Mouse (Mus musculus) embryonic facial prominence, embryonic 14.5 days (tissue): ENCODE measurements around the gene Stk40. TPM values are rescaled to one million over a fixed set of nuclear protein-coding genes. Genes with fewer than 3 reads are reported as not detected.
"Not testable (repeated sequence)": the region's sequence is repeated elsewhere in the genome, so short reads cannot be mapped to it uniquely, and the experiment has no call there.

Source experiments
- ATAC-seq: fragments of 200-750 bp; cut with Nextera tagmentation; 2 replicates; pipeline ENCODE4 v1.8.0; 2017; ENCODE audit warnings: low read depth, moderate number of reproducible peaks, moderate TSS enrichment
- DNase-seq: peaks from one replicate; pipeline ENCODE4 v3.0.0-alpha.2; 2015; ENCODE audit warnings: low spot score
- H3K27ac ChIP-seq: fragments of 300-500 bp; sonication (generic); replicated peaks from 2 replicates; pipeline ENCODE4 v1.5.1; 2014; ENCODE audit warnings: low read depth, mild to moderate bottlenecking, low read length, moderate library complexity
- H3K27me3 ChIP-seq: fragments of 300-500 bp; sonication (generic); replicated peaks from 2 replicates; pipeline ENCODE4 v1.6.1; 2014; ENCODE audit warnings: low read length; ENCODE audit not compliant: control insufficient read depth, insufficient read depth
- H3K36me3 ChIP-seq: fragments of 300-500 bp; sonication (generic); 2 replicates; pipeline ENCODE4 v1.6.1; 2014; ENCODE audit warnings: low read length, mixed read lengths; ENCODE audit not compliant: control insufficient read depth, insufficient read depth
- H3K4me1 ChIP-seq: fragments of 300-500 bp; sonication (generic); 2 replicates; pipeline ENCODE4 v1.6.1; 2014; ENCODE audit warnings: antibody characterized with exemption, low read length; ENCODE audit not compliant: control insufficient read depth, insufficient read depth
- H3K4me2 ChIP-seq: fragments of 300-500 bp; sonication (generic); 2 replicates; pipeline ENCODE4 v1.6.1; 2014; ENCODE audit warnings: low read depth, mild to moderate bottlenecking, low read length, moderate library complexity, mixed read lengths
- H3K4me3 ChIP-seq: fragments of 300-500 bp; sonication (generic); 2 replicates; pipeline ENCODE4 v1.5.1; 2014; ENCODE audit warnings: low read depth, mild to moderate bottlenecking, low read length
- H3K9ac ChIP-seq: fragments of 300-500 bp; sonication (generic); 2 replicates; pipeline ENCODE4 v1.6.1; 2014; ENCODE audit warnings: low read depth, mild to moderate bottlenecking, low read length, moderate library complexity, mixed read lengths
- H3K9me3 ChIP-seq: fragments of 300-500 bp; sonication (generic); 2 replicates; pipeline ENCODE4 v1.6.1; 2016; ENCODE audit warnings: low read length; ENCODE audit not compliant: control insufficient read depth
- WGBS: fragments of 180-500 bp; shearing (Covaris S2); extraction: QIAGEN DNeasy Blood & Tissue Kit; methylation state at CpG from one replicate; pipeline ENCODE4 v1.1.7; 2014; 5-methylcytosine and 5-hydroxymethylcytosine counted together
- polyA plus RNA-seq: library from polyadenylated mRNA; unstranded; fragments of >200 nt; fragmentation: Nextera tagmentation; extraction: Ambion mirVana; gene quantifications from 2 replicates; pipeline ENCODE4 v1.2.1, GENCODE M21; 2014

The Stk40 gene
- polyA plus RNA-seq, 1 experiment from 2014 or later, result 26.8 TPM

- H3K4me3 ChIP-seq, result peak overlapping the region; percentile 67
- H3K27me3 ChIP-seq, H3K36me3 ChIP-seq, H3K27ac ChIP-seq, H3K9me3 ChIP-seq, H3K4me1 ChIP-seq, ATAC-seq, DNase-seq, H3K9ac ChIP-seq, H3K4me2 ChIP-seq: not testable (repeated sequence)
- 56% methylated on average over 14 of the region's 14 CpGs for WGBS
Measured at GRCm38 (mm10) chr4:126095622-126096430, 7.9 kb upstream of the Stk40 start.

GRCm38 (mm10) chr4:126096464-126097111, 7.2 kb upstream of the Stk40 start, which contains the start of gene Lsm10:
Gene Lsm10, plus strand, starts transcription at chr4:126096623.
- Histone ChIP-seq H3K4me2 (peak within 1 kb of the TSS; percentile 68), H3K27ac (peak within 1 kb of the TSS; percentile 84), H3K9ac (peak within 1 kb of the TSS; percentile 77), H3K36me3 (peaks cover 5% of the 10 kb centered on the region; the same call in 1 of the 2 replicates), H3K27me3 (no peaks in the 10 kb centered on the region), H3K9me3 (no peaks in the 10 kb centered on the region), H3K4me1 (0 out of 2 replicates have a peak, but pooled peaks cover 4% of the 10 kb centered on the region), H3K4me3 (peak within 1 kb of the TSS; percentile 67)
- peak; percentile 99 for DNase-seq
- ATAC-seq, result peak; percentile 99
- 5% methylated on average over 27 of the region's 37 CpGs for WGBS

DNA sequence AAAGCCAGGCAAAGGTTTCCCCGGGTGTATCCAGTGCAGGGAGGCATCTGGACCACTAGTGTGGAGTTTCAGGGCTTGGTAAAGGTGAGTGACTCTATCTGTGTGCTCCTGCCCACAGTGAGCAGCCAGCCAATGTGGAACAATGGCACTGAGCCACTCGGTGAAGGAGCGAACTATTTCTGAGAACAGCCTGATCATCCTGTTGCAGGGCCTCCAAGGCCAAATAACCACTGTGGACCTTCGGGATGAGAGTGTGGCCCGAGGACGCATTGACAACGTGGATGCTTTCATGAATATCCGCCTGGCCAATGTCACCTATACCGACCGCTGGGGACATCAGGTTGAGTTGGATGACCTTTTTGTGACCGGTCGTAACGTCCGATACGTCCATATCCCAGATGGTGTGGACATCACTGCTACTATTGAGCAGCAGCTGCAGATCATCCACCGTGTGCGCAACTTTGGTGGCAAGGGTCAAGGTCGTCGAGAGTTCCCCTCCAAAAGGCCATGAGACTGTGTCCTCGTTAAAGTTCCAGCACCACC, 6.0 kb upstream of the Stk40 start:
- Histone ChIP-seq H3K4me2 (no peak overlapping the region), H3K4me3 (no peak overlapping the region), H3K9ac (no peak overlapping the region), H3K36me3 (peaks cover 5% of the 10 kb centered on the region; the same call in 1 of the 2 replicates), H3K9me3 (no peaks in the 10 kb centered on the region), H3K27me3 (no peaks in the 10 kb centered on the region), H3K27ac (no peak overlapping the region), H3K4me1 (peaks cover 12% of the 10 kb centered on the region)
- WGBS, result 96% methylated on average over 20 of the region's 20 CpGs
- ATAC-seq (no peak), DNase-seq (no peak)

DNA sequence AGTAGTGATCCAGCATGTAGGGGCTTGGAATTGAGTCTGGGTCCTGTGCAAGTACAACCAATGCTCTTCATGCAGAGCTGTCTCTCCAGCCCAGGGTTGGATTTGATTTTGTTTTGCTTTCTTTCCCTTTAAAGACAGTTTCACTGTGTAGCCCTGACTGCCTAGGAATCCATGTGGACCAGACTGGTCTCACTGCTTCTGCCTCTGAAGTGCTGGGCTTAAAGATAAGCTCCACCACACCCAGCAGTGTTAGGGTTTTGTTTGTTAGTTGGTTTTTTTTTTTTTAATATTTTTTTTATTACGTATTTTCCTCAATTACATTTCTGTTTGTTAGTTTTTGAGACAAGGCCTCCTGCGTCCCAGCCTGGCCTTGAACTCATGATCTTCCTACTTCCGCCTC, 4.4 kb upstream of the Stk40 start:
- no peak overlapping the region for H3K27ac ChIP-seq
- H3K4me2 ChIP-seq, result no peak overlapping the region
- no peak overlapping the region for H3K9ac ChIP-seq
- peaks cover 17% of the 10 kb centered on the region for H3K4me1 ChIP-seq
- no peaks in the 10 kb centered on the region for H3K27me3 ChIP-seq
- H3K9me3 ChIP-seq, result no peaks in the 10 kb centered on the region
- ATAC-seq, result no peak
- DNase-seq, result no peak
- H3K36me3 ChIP-seq, result peaks cover 5% of the 10 kb centered on the region; the same call in 1 of the 2 replicates
- no peak overlapping the region for H3K4me3 ChIP-seq
- WGBS, result 87% methylated on average over 3 of the region's 3 CpGs

DNA sequence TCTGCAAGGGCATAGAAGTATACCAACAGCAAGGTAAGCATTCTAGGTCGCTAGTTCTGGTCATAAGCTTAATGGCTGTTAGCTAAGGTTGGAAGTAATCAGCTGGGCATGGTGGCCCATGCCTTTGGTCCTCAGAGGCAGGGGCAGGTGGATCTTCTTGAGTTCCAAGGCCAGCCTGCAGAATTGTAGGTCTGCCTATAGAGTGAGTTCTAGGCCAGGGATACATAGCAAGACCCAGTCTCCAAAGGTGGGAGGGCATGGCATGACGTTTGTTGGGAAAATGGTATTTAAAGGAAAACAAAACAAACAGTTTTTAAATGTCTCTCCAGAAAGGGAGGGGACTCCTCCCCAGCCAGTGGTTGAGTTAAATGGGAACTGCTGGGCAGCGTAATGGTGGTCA, 3.0 kb upstream of the Stk40 start:
- Histone ChIP-seq H3K27ac (no peak overlapping the region), H3K4me1 (peaks cover 28% of the 10 kb centered on the region), H3K27me3 (no peaks in the 10 kb centered on the region), H3K36me3 (peaks cover 5% of the 10 kb centered on the region; the same call in 1 of the 2 replicates), H3K4me2 (no peak overlapping the region), H3K4me3 (no peak overlapping the region), H3K9ac (no peak overlapping the region), H3K9me3 (no peaks in the 10 kb centered on the region)
- DNase-seq, result no peak
- ATAC-seq, result no peak
- WGBS, result 92% methylated on average over 3 of the region's 3 CpGs

DNA sequence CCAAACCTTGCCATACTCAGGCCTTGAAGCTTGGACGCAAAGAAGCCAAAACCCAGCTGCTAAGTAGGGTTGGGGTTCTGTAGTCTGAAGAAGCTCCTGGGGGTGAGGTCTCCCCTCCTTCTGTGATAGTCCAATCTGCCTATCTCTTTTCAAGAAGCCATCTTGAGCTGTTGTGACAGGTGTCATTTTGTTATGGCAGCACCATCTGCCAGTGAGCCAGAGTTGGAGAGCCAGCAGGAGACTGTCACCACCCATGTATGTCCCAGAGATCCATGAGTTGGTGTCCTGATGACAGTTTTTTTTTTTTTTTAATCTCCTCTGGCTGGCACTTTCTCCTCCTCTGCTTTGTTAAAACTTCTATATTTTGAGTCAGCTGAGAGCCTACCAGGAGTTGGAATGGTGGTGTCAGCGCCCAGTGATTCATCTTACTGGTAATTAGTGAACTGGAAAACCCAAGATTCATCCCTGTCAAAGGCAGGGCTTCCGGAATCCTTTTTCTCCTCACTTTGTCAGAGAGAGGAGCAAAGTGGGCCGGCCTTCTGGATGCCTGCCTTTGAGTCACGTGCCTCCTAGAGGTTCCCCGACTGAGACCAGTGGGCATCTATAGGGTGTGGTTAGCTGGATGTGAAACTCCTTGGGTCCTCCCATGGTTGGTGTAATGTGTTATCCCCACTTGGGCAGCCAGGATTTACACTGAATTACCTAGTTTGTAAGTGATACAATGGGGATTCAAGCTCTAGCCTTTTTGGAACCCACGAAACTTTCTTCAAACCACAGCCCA, 1.5 kb upstream of the Stk40 start:
- Histone ChIP-seq H3K9ac (peak overlapping the region; percentile 58; the same call in 1 of the 2 replicates), H3K9me3 (no peaks in the 10 kb centered on the region), H3K4me2 (peak overlapping the region; percentile 98), H3K4me3 (no peak overlapping the region), H3K36me3 (peaks cover 5% of the 10 kb centered on the region; the same call in 1 of the 2 replicates), H3K4me1 (peaks cover 25% of the 10 kb centered on the region), H3K27ac (peak overlapping the region; percentile 90), H3K27me3 (no peaks in the 10 kb centered on the region)
- ATAC-seq, result no peak
- DNase-seq, result no peak
- 45% methylated on average over 7 of the region's 7 CpGs for WGBS

GRCm38 (mm10) chr4:126103057-126103581, 638 bp upstream of the Stk40 start:
- no peaks in the 10 kb centered on the region for H3K27me3 ChIP-seq
- ATAC-seq (peak; percentile 60), DNase-seq (peak; percentile 91)
- peak overlapping the region; percentile 90 for H3K27ac ChIP-seq
- peak overlapping the region; percentile 58 for H3K9ac ChIP-seq
- H3K4me2 ChIP-seq, result peak overlapping the region; percentile 98
- peaks cover 24% of the 10 kb centered on the region for H3K4me1 ChIP-seq
- H3K4me3 ChIP-seq, result peak overlapping the region; percentile 94
- no peaks in the 10 kb centered on the region for H3K9me3 ChIP-seq
- H3K36me3 ChIP-seq, result peaks cover 5% of the 10 kb centered on the region; the same call in 1 of the 2 replicates
- 2% methylated on average over 15 of the region's 15 CpGs for WGBS
